Mouse (Mus musculus) layer of hippocampus, postnatal 36 days (tissue): ENCODE measurements at regions not wholly inside any gene's neighbourhood (a gene's known extent, or its start where the extent isn't known, plus 50 kb on each side); places are given as distances from the start of the nearest gene placed in this dataset.
A peak's percentile ranks its signal among the peaks of the same experiment; 100 is the strongest.

Experiments used
- DNase-seq, 2 experiments: peaks; one replicate each; pipeline ENCODE4 v3.0.0; 2022

GRCm38 (mm10) chr11:111582980-111583379 is 517.0 kb downstream of the Kcnj2 start:
- no peak for DNase-seq

- DNase-seq: no peak
Measured at GRCm38 (mm10) chr11:111583606-111584005, 517.6 kb downstream of the Kcnj2 start.

- no peak for DNase-seq
Measured at GRCm38 (mm10) chr11:111599456-111599855, 533.5 kb downstream of the Kcnj2 start.

- DNase-seq: no peak
Measured at GRCm38 (mm10) chr11:111605146-111605545, 539.2 kb downstream of the Kcnj2 start.

GRCm38 (mm10) chr11:111610522-111611015 is 544.6 kb downstream of the Kcnj2 start:
- no peak for DNase-seq

GRCm38 (mm10) chr11:111643603-111644002 is 577.6 kb downstream of the Kcnj2 start:
- DNase-seq: no peak

GRCm38 (mm10) chr11:111652882-111653281 is 586.9 kb downstream of the Kcnj2 start:
- peak in 1 of 2 experiments; percentile 11 for DNase-seq

- no peak for DNase-seq
Measured at GRCm38 (mm10) chr11:111657778-111658177, 591.8 kb downstream of the Kcnj2 start.

GRCm38 (mm10) chr11:111658362-111659309 is 592.7 kb downstream of the Kcnj2 start:
- no peak for DNase-seq

GRCm38 (mm10) chr11:111663269-111663668 is 597.3 kb downstream of the Kcnj2 start:
- DNase-seq: no peak

- no peak for DNase-seq
Measured at GRCm38 (mm10) chr11:111666336-111666735, 600.4 kb downstream of the Kcnj2 start.

GRCm38 (mm10) chr11:111671865-111672264 is 605.9 kb downstream of the Kcnj2 start:
- DNase-seq: no peak

GRCm38 (mm10) chr11:111675673-111676072 is 609.7 kb downstream of the Kcnj2 start:
- DNase-seq: no peak

GRCm38 (mm10) chr11:111682341-111682740 is 616.4 kb downstream of the Kcnj2 start:
- DNase-seq: no peak

GRCm38 (mm10) chr11:111683909-111684308 is 617.9 kb downstream of the Kcnj2 start:
- DNase-seq: no peak

GRCm38 (mm10) chr11:111687769-111688168 is 621.8 kb downstream of the Kcnj2 start:
- no peak for DNase-seq

- no peak for DNase-seq
Measured at GRCm38 (mm10) chr11:111688186-111688860, 622.4 kb downstream of the Kcnj2 start.

GRCm38 (mm10) chr11:111689899-111690298 is 623.9 kb downstream of the Kcnj2 start:
- no peak for DNase-seq

- no peak for DNase-seq
Measured at GRCm38 (mm10) chr11:111691512-111691911, 625.5 kb downstream of the Kcnj2 start.

- DNase-seq: no peak
Measured at GRCm38 (mm10) chr11:111696668-111697067, 630.7 kb downstream of the Kcnj2 start.

GRCm38 (mm10) chr11:111699862-111700261 is 633.9 kb downstream of the Kcnj2 start:
- DNase-seq: peak; percentile 8 to 28

GRCm38 (mm10) chr11:111706882-111707281 is 640.9 kb downstream of the Kcnj2 start:
- no peak for DNase-seq

GRCm38 (mm10) chr11:111715401-111715800 is 649.4 kb downstream of the Kcnj2 start:
- no peak for DNase-seq
